Mouse (Mus musculus): ENCODE measurements around the gene Fam136a. TPM values are rescaled to one million over a fixed set of nuclear protein-coding genes. Genes with fewer than 3 reads are reported as not detected.

Gene Fam136a
- total RNA-seq, 2 experiments from 2014 or later = 25.2 to 29.7 TPM

Other genes with a start within 250 kb of the Fam136a start
- gene Tgfa, start 170.4 kb upstream of the Fam136a start, total RNA-seq (2021) = 1 to 10 TPM; 1.6 to 1.7 TPM
- 10 to 100 TPM; 45.9 to 49.7 TPM for gene Snrpg, start 5.7 kb downstream of the Fam136a start, total RNA-seq (2021)
- 10 to 100 TPM; 62.1 to 72.9 TPM for gene Pcyox1, start 31.5 kb downstream of the Fam136a start, total RNA-seq (2021)
- 10 to 100 TPM; 26.6 to 27.1 TPM for gene Tia1, start 38.6 kb downstream of the Fam136a start, total RNA-seq (2021)
- under 1 TPM in 1 of 2 experiments, not detected in 1; 0.36 TPM for gene Gm44790, start 61.0 kb downstream of the Fam136a start, total RNA-seq (2021)
- 10 to 100 TPM in 1 of 2 experiments, 1 to 10 TPM in 1; 9.1 to 12.4 TPM for gene C87436, start 72.7 kb downstream of the Fam136a start, total RNA-seq (2021)
- gene Pcbp1, start 160.7 kb downstream of the Fam136a start, total RNA-seq (2021) = 100 to 1,000 TPM; 153 to 166 TPM

Data from heart, postnatal 25 days (tissue).